Mouse (Mus musculus) inflammation-experienced regulatory T-cells, adult 6 months (primary cell): ENCODE data around the gene CK137956. TPM values are rescaled to one million over a fixed set of nuclear protein-coding genes. Genes with fewer than 3 reads are reported as not detected.

Experiments
- ATAC-seq: one replicate; pipeline ENCODE4 v1.8.0; 2017
- polyA plus RNA-seq, 3 experiments: library from polyadenylated mRNA; unstranded; fragments of 100-300 nt; shearing (Covaris generic); gene quantifications; one replicate each; pipeline ENCODE4 v1.2.1; 2017

Gene CK137956
- polyA plus RNA-seq: not detected

DNA sequence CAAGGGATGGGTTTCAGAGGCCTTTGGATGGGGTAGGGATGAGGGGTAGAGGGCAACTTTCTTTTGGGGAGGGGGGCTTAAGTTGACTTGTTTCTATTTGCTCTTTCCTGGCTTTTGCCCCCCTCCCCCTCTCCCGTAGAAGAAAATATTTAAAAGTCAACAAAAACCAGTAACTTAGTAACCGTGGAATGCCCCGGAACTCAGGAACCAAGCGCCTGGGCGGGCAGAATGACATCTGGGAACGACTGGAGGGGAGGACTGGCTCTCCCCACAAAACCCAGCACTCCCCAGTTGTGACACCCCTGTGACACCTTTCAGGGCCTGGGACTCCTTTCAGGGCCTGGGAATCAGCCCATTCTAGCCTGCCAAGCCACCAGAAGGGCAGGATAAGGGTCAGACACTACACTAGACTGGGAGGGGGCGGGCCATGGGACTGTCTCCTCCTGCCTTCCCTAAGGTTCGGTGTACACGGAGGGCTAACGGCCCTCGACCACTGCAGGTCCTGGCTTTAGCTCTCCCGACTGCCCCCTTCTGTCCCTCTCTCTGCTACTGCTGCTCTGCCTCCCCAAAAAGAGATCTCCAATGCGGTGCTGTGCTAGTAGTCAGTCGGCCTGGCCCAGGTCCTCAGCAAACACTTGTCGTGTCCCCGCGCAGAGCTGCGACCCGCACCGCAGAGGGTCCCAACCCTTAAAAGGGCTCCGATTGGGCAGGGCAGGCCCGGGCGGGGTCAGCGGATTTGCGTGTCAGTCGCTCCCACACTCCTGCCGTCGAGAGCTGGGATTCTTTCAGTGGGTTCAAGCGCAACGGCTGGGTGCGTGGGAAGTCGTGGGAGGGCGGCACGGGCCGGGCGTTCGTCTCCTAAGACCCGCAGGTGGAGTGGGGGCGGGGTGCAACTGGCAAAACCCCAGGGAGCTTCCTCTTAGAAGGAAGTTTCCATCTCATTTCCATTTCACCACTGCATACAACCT is at the start of gene CK137956:
TSS of gene CK137956 (minus strand) at position 51 of the 968 bp plus-strand sequence.
- no peak for ATAC-seq

GRCm38 (mm10) chr4:128019465-128019864 is 48.7 kb upstream of the CK137956 start:
- no peak for ATAC-seq

DNA sequence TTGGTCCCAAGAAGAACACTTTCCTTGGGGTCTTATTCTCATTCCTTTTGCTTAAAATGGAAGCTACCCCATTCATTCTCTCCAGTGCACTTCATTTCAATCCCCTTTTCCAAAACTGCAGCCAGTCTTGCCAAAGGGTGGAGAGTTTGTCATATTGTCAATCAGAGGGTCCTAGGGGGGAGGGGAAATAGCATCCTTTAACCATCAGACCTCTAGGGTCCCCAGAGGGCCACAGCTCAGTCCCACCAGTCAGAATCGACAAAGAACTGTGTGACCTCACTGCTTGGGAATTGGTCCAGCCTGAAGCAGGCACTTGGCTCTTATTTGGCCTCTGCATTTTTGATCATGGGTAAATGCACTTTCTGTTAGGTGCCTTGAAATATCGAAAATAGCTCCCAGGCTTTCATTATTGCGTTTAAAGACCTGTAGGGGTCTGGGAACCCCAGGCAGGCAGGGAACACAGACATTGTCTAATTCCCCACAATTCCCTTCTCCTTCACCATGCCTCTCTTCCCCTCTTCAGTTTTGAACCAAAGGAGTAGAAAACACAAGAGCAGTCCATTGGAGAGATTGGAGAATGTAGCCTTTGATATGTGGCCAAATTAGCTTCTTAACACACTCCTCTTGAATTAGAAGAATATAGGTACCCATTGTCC is 34.2 kb upstream of the CK137956 start:
- no peak for ATAC-seq

GRCm38 (mm10) chr4:128002638-128003101 is 31.9 kb upstream of the CK137956 start:
- no peak for ATAC-seq

- no peak for ATAC-seq
Observed at GRCm38 (mm10) chr4:127999281-127999680, 28.5 kb upstream of the CK137956 start.

DNA sequence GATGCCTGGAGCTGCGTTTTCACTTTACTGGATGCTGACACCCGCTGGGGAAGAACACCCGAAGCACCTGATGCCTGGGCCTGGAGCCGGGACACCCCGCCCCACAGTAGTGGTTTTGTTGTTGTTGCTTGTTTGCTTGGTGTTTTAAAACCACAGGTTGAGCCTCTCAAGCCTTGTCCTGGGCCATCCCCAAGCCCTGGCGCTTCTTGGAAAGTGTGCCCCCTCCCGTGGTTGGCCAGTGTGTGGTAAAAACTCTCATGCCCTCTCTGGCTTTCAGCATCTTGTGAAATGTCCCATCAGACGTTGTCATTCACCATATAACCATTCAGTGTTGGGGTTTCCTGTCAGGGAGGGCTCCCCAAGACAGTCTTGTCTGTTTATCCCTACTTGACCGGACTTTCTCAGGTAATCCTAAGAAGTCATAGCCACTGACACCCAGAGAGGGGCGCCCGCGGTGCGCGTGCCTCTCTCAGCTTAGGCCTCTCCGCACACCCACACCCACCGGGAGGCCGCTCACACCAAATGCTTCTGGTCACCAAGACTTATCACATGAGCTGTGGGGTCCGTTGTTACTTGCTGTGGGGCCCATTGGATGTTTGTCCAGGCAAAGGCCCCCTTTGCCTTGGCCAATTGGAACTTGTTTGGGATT is 18.7 kb upstream of the CK137956 start:
- no peak for ATAC-seq

GRCm38 (mm10) chr4:127988526-127989180 is 17.9 kb upstream of the CK137956 start:
- ATAC-seq: no peak

- no peak for ATAC-seq
Observed at GRCm38 (mm10) chr4:127987784-127988455, 17.2 kb upstream of the CK137956 start, which contains the start of gene Csmd2. Gene Csmd2, plus strand, starts transcription at chr4:127987857.

DNA sequence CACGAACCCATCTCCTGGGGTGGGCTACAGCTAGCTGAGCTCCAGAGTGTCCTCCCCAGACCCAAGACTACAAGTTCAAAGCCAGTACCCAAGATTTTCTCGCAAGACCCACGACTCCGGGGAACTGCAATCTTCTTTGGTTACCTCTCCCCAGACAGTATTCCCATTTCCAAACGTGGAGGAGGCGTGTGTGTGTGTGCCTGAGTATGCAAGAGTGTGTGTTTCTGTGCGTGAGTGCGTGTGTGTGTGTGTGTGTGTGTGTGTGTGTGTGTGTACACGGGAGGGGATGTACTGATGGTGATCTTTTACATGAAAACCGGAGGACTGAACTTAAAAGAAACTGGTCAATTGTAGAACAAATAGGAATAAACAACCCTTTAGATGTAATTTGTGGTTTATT is 16.5 kb upstream of the CK137956 start:
- ATAC-seq: no peak

- ATAC-seq: no peak
Observed at GRCm38 (mm10) chr4:127986491-127987075, 15.8 kb upstream of the CK137956 start.

DNA sequence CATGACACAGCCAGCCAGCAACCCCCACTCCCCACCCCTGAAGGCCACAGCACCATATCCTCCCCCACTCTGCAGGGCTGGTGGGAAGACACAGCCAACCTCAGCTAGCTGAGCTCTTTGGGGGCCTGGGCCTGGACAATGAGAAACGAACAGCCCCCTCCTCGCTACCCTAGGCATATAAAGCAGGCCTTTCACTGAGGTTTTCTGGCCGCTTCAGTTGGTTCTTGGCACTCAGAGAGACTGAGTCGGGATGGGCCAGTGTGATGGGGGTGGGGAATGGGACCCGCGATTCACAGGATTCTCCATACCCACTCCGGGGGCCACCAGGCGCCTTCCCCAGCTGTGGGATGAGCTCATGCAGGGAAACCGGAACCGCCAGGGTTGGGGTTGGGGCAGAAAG is 15.1 kb upstream of the CK137956 start:
- ATAC-seq: no peak

GRCm38 (mm10) chr4:127984426-127984825 is 13.7 kb upstream of the CK137956 start:
- ATAC-seq: no peak

DNA sequence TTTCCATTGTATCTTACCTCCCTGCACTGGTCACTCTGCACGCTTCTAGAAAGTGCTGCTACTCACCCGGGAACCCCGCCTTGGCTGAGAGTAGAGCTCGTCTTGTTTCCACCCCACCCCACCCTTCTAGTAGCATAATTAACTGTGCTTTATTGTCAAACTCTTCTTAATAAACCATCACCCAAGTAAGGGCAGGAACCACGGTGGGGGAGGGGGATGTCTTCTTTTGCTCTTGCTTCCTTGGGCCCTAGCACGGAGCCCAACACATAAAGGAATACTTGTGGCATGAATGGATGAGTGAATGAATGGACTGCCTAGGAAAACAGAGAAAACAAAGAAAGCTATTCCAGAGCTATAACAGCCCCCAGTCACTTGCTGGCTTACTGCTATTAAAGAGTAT is 10.4 kb upstream of the CK137956 start:
- ATAC-seq: no peak

DNA sequence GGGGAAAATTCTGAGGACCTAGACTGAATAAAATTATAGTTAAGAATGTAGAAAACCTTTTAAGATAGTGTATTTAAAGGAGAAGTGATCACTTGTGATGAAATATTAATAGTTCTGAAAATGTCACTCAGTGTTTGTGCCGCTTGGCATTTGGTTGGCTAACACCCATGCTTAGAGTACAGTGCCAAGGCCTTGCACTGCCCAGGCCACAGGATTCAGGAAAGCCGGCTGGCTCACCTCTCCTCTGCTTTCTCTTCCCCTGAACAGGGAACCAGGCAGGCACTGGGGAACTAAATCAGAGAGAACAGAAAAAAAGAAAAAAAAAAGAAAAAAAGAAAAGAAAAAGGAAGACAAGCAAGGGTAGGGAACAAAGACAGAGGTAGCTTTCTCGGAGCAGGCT is 2.2 kb upstream of the CK137956 start:
- no peak for ATAC-seq

GRCm38 (mm10) chr4:127970018-127970421 is 731 bp downstream of the CK137956 start:
- no peak for ATAC-seq

- ATAC-seq: no peak
Observed at GRCm38 (mm10) chr4:127969101-127969500, 1.6 kb downstream of the CK137956 start.

- ATAC-seq: no peak
Observed at GRCm38 (mm10) chr4:127953006-127953710, 17.6 kb downstream of the CK137956 start.

GRCm38 (mm10) chr4:127947696-127948095 is 23.1 kb downstream of the CK137956 start:
- ATAC-seq: no peak

DNA sequence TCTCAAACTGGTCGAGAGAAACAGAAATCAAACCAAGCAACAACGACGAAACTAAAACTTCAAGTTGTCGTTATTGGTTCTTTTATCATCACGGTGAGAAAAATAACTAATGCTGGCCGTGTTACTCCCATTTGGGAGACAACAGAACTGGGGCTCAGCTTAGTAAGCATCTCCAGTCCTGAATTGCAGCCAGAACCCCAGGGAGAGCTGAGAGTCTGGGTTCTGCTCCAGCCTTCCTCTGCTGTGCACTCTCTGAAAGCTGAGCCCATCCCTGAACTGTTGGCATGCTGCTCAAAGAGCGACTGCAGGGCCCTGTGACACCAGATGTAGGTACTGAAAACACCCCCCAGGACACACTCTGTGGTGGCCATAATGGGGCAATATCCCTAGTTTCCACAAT is 33.3 kb downstream of the CK137956 start:
- no peak for ATAC-seq

- ATAC-seq: no peak
Observed at GRCm38 (mm10) chr4:127935369-127935768, 35.4 kb downstream of the CK137956 start.

- ATAC-seq: no peak
Observed at GRCm38 (mm10) chr4:127913551-127913950, 57.2 kb downstream of the CK137956 start.
